Mouse (Mus musculus) neural tube, embryonic 11.5 days (tissue): ENCODE measurements around the gene Inpp5d. TPM values are rescaled to one million over a fixed set of nuclear protein-coding genes. Genes with fewer than 3 reads are reported as not detected.

Experiments used
- ATAC-seq: fragments of 200-750 bp; cut with Nextera tagmentation; 2 replicates; pipeline ENCODE4 v1.8.0; 2017; ENCODE audit warnings: moderate number of reproducible peaks, mild to moderate bottlenecking, moderate TSS enrichment, moderate library complexity; ENCODE audit not compliant: insufficient read depth, low FRiP score, low TSS enrichment
- DNase-seq: peaks from one replicate; pipeline ENCODE4 v3.0.0-alpha.2; 2015; ENCODE audit warnings: low spot score
- H3K27ac ChIP-seq: fragments of 300-500 bp; sonication (generic); 2 replicates; pipeline ENCODE4 v1.5.1; 2014; ENCODE audit warnings: low read depth, mild to moderate bottlenecking, low read length
- H3K27me3 ChIP-seq: fragments of 300-500 bp; sonication (generic); 2 replicates; pipeline ENCODE4 v1.6.1; 2014; ENCODE audit warnings: mild to moderate bottlenecking, low read length, mixed read lengths; ENCODE audit not compliant: control insufficient read depth, insufficient read depth
- H3K36me3 ChIP-seq: fragments of 300-500 bp; sonication (generic); 2 replicates; pipeline ENCODE4 v1.6.1; 2014; ENCODE audit warnings: mild to moderate bottlenecking, low read length, moderate library complexity, mixed read lengths; ENCODE audit not compliant: control insufficient read depth, insufficient read depth
- H3K4me1 ChIP-seq: fragments of 300-500 bp; sonication (generic); 2 replicates; pipeline ENCODE4 v1.6.1; 2014; ENCODE audit warnings: low read length, mixed read lengths; ENCODE audit not compliant: control insufficient read depth, insufficient read depth
- H3K4me2 ChIP-seq: fragments of 300-500 bp; sonication (generic); 2 replicates; pipeline ENCODE4 v1.6.1; 2014; ENCODE audit warnings: low read depth, mild to moderate bottlenecking, moderate library complexity
- H3K4me3 ChIP-seq: fragments of 300-500 bp; sonication (generic); 2 replicates; pipeline ENCODE4 v1.5.1; 2014; ENCODE audit warnings: low read depth, low read length
- H3K9ac ChIP-seq: fragments of 300-500 bp; sonication (generic); 2 replicates; pipeline ENCODE4 v1.6.1; 2014; ENCODE audit warnings: mild to moderate bottlenecking, low read length
- H3K9me3 ChIP-seq: fragments of 300-500 bp; sonication (generic); 2 replicates; pipeline ENCODE4 v1.6.1; 2016; ENCODE audit warnings: low read length; ENCODE audit not compliant: control insufficient read depth
- WGBS: fragments of 180-500 bp; shearing (Covaris S2); extraction: QIAGEN DNeasy Blood & Tissue Kit; methylation state at CpG from one replicate; pipeline ENCODE4 v1.1.7; 2014; 5-methylcytosine and 5-hydroxymethylcytosine counted together
- polyA plus RNA-seq: library from polyadenylated mRNA; unstranded; fragments of >200 nt; fragmentation: Nextera tagmentation; extraction: Ambion mirVana; gene quantifications from 2 replicates; pipeline ENCODE4 v1.2.1, GENCODE M21; 2014

The Inpp5d gene
- polyA plus RNA-seq, 1 experiment from 2014 or later = 4.6 TPM

DNA sequence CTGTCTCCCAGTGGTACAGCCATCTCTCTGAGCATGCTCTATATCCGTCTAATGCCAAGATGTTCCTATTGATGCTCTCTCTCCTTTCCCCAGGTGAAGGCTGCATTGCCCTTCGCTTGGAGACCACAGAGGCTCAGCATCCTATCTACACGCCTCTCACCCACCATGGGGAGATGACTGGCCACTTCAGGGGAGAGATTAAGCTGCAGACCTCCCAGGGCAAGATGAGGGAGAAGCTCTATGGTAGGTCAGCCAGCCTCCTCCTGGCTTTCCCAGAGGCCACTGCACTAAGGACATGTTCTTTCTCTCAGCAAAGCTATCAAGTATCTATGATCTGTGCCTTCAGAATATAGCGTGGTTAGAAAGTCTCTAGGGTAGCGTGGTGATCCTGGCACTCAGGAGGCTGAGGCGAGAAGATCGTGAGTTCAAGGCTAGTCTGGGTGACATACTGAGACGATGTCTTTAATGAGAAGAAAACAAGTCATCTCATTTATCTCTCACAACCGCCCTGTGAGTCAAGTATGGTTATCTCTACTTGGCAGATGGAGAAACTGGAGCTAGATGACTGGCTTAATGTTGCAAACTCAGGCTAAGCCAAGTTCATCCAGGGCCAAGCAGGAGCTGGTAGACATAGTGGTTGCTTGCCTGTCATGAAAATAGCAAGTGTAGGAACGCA, 92.0 kb downstream of the Inpp5d start:
- Histone ChIP-seq H3K9ac (no peak overlapping the region), H3K27me3 (no peaks in the 10 kb centered on the region), H3K4me1 (no peaks in the 10 kb centered on the region), H3K4me2 (no peak overlapping the region), H3K27ac (no peak overlapping the region), H3K4me3 (no peak overlapping the region), H3K36me3 (no peaks in the 10 kb centered on the region), H3K9me3 (no peaks in the 10 kb centered on the region)
- WGBS = 86% methylated on average over 10 of the region's 10 CpGs
- no peak for ATAC-seq
- DNase-seq = no peak

DNA sequence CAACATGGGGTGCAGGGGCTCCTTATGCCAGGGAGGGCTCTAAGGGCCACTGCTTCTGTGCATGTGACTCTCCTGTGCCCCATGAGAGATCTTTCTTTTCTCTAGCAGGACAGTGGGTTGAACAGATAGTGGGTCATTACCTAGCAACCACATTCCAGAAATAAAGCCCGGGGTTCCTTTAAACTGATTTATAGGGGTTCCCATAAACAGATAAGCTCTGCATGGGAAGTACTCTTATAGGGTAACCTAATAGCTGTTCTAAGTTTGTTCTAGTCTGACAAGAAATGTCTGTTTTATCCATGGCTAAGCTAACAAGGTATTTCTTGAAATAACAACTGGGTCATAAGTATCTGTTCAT, 92.5 kb downstream of the Inpp5d start:
- Histone ChIP-seq H3K27me3 (no peaks in the 10 kb centered on the region), H3K9me3 (no peaks in the 10 kb centered on the region), H3K4me2 (no peak overlapping the region), H3K27ac (no peak overlapping the region), H3K36me3 (no peaks in the 10 kb centered on the region), H3K9ac (no peak overlapping the region), H3K4me3 (no peak overlapping the region), H3K4me1 (no peaks in the 10 kb centered on the region)
- no peak for DNase-seq
- WGBS = 94% methylated on average over 1 of the region's 1 CpGs
- ATAC-seq = no peak

DNA sequence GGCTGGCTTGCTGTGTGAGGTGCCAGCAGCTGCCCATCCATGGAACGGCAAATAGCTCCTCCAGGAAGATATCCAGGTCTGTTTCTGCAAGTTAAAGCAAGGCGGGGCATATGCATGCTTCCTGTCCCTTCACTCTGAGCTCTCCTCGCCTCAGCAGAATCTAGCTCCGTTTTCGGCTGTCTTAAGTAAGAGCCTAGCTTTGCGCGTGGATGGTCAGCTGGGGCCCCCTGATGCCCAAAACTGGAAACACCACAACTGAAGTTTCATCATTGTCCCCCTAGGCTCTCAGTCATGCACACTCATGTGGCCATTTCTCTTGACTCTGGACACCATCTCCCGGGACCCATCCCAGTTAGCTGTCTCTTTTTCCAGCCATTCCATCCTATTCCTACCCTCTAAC, 101.3 kb downstream of the Inpp5d start:
- Histone ChIP-seq H3K9ac (no peak overlapping the region), H3K27ac (no peak overlapping the region), H3K27me3 (no peaks in the 10 kb centered on the region), H3K36me3 (no peaks in the 10 kb centered on the region), H3K4me2 (no peak overlapping the region), H3K4me1 (no peaks in the 10 kb centered on the region), H3K4me3 (no peak overlapping the region), H3K9me3 (no peaks in the 10 kb centered on the region)
- DNase-seq (peak; percentile 58), ATAC-seq (no peak)
- 42% methylated on average over 8 of the region's 8 CpGs for WGBS

DNA sequence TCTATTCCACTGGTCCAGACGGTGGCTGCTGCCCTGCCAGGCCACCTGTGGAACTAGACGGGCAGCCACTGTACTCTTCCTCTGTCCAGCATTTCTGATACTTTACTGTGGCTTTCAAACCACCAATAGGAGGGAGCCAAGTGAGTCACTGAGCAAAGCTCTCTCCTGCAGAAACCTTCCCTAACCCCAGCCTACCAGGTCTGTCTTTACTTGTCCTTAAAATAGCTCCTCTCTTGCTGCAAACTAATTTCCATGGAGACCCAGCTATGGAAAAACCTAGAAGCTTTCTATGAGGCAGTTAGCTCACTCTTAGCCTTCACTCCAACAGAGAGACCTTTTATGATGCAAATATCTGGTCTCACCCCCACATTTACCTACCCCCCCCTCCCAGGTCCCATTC, 102.0 kb downstream of the Inpp5d start:
- Histone ChIP-seq H3K9me3 (no peaks in the 10 kb centered on the region), H3K4me3 (no peak overlapping the region), H3K9ac (no peak overlapping the region), H3K27ac (no peak overlapping the region), H3K27me3 (no peaks in the 10 kb centered on the region), H3K4me2 (no peak overlapping the region), H3K36me3 (no peaks in the 10 kb centered on the region), H3K4me1 (no peaks in the 10 kb centered on the region)
- DNase-seq (no peak), ATAC-seq (no peak)
- 57% methylated on average over 2 of the region's 2 CpGs for WGBS

DNA sequence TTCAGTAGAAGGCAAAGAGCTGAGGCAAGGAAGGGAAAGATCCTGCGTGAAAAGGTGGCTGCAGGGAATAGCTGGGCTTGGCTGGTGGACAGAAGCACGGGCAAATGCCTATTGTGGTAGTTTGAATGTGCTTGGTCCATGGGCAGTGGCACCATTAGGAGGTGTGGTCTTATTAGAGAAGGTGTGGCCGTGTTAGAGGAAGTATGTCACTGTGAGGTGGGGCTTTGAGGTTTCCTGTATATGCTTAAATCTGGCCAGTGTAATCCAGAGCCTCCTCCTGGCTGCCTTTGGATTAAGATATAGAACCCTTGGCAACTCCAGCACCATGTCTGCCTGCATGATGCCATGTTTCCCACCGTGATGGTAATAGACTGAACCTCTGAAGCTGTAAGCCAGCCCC, 103.2 kb downstream of the Inpp5d start:
- 74% methylated on average over 4 of the region's 4 CpGs for WGBS
- H3K27ac ChIP-seq = no peak overlapping the region
- H3K9me3 ChIP-seq = no peaks in the 10 kb centered on the region
- no peak overlapping the region for H3K9ac ChIP-seq
- ATAC-seq (no peak), DNase-seq (no peak)
- H3K36me3 ChIP-seq = no peaks in the 10 kb centered on the region
- H3K4me1 ChIP-seq = no peaks in the 10 kb centered on the region
- no peaks in the 10 kb centered on the region for H3K27me3 ChIP-seq
- H3K4me3 ChIP-seq = no peak overlapping the region
- H3K4me2 ChIP-seq = no peak overlapping the region

DNA sequence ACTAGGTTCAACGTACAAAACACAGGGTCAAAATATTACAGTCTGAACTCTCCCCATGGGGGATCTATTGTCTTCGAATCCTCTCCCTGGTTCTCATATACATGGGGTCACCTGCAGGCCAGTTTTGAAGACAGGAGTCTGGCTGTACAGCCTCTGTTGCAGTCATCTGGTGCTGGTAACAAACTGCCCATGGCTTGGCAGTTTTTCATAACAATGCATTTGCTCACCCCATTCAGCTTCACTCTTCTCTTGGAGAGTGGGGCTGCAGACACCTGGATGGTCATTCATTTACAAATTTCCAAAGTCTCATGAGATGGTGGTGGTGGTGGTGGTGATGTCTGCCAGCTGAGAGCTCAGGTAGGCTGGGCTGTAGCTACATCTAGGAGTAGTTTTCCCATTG, 109.0 kb downstream of the Inpp5d start:
- ATAC-seq = no peak
- 76% methylated on average over 2 of the region's 2 CpGs for WGBS
- no peak overlapping the region for H3K27ac ChIP-seq

DNA sequence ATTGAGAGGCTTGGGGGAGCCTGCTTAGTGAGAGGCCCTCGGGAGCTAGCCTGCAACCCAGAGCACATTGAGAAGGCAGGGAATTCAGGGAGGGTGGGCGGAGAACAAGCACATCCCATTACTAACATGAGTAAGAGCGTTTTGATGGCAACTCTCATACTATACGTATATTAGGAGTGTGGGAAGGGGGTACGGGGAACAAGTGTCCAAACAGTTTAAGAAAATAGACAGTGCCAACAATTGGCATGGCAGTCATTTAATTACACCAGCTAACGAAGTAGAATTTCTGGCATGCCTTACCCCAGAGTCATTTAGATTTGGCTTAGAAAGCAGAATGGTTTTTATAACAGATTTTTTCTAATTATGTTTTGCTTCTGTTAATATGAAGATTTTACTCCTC, 109.7 kb downstream of the Inpp5d start:
- no peaks in the 10 kb centered on the region for H3K27me3 ChIP-seq
- H3K4me2 ChIP-seq = no peak overlapping the region
- no peak overlapping the region for H3K9ac ChIP-seq
- no peak overlapping the region for H3K4me3 ChIP-seq
- DNase-seq (no peak), ATAC-seq (no peak)
- 84% methylated on average over 6 of the region's 6 CpGs for WGBS
- no peaks in the 10 kb centered on the region for H3K9me3 ChIP-seq
- no peaks in the 10 kb centered on the region for H3K36me3 ChIP-seq
- no peaks in the 10 kb centered on the region for H3K4me1 ChIP-seq
- H3K27ac ChIP-seq = no peak overlapping the region

More for the DNA sequence above, 109.0 kb downstream of the Inpp5d start:
- no peaks in the 10 kb centered on the region for H3K27me3 ChIP-seq
- no peak overlapping the region for H3K4me2 ChIP-seq
- no peak overlapping the region for H3K4me3 ChIP-seq
- no peak overlapping the region for H3K9ac ChIP-seq
- H3K4me1 ChIP-seq = no peaks in the 10 kb centered on the region
- DNase-seq = no peak
- no peaks in the 10 kb centered on the region for H3K9me3 ChIP-seq
- H3K36me3 ChIP-seq = no peaks in the 10 kb centered on the region

DNA sequence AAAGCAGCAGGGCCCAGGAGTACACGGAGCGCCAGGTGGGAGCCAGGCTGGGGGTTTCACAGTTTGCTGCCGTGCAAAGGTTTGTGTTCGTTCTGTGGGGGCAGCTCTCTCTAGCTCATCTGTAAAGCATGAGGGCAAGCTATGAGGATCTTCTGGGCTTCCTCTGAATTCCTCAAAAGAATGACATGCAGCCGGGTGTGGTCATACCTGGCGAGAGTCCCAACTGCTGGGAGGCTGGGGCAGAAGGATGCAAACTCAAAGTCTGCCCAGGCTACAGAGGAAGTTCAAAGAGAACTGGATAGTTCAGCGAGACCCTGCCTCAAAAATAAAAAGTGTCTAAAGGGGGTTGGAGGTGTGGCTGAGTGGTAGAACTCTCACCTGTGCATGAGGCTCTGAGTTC, 110.2 kb downstream of the Inpp5d start:
- H3K27me3 ChIP-seq = no peaks in the 10 kb centered on the region
- H3K9me3 ChIP-seq = no peaks in the 10 kb centered on the region
- DNase-seq (no peak), ATAC-seq (no peak)
- H3K27ac ChIP-seq = no peak overlapping the region
- WGBS = 89% methylated on average over 7 of the region's 7 CpGs
- no peak overlapping the region for H3K4me2 ChIP-seq
- H3K4me1 ChIP-seq = no peaks in the 10 kb centered on the region
- no peaks in the 10 kb centered on the region for H3K36me3 ChIP-seq
- H3K4me3 ChIP-seq = no peak overlapping the region
- no peak overlapping the region for H3K9ac ChIP-seq

DNA sequence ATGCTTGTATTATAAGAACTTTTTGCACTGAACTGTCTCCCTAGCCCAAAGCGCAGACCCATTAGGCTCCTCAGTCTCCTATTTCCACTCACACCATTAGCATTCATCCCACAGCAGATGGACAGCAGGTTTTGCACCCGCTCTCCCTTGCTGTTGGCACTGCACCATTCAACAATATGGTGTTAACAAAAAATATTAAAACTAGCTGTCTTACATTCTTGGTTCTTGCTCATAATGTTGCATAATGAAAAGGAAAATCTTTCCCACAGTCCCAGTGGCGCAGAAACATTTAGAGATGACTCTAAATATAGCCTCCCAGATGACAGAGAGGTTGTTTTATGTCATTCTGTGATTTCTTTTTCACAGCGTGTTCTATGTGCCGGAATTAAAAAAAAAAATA, 113.1 kb downstream of the Inpp5d start:
- WGBS = 87% methylated on average over 5 of the region's 5 CpGs
- Histone ChIP-seq H3K4me2 (no peak overlapping the region), H3K27ac (no peak overlapping the region), H3K9me3 (no peaks in the 10 kb centered on the region), H3K36me3 (no peaks in the 10 kb centered on the region), H3K27me3 (no peaks in the 10 kb centered on the region), H3K9ac (no peak overlapping the region), H3K4me1 (no peaks in the 10 kb centered on the region), H3K4me3 (no peak overlapping the region)
- ATAC-seq = no peak
- DNase-seq = no peak
